Comparison of ENCODE assay signal across 10 mouse cellular contexts in genomic region chr9:37030347-37031213, GRCm38 (mm10).
DNase-seq lines count a peak whose midpoint lies in the region; ATAC-seq and TF ChIP-seq lines count a peak whose summit lies in the region.
"Had no signal": no experiment of that assay in that cellular context is flagged by ENCODE, and none has a peak within 500 bp of the region (broad histone marks: within the 10 kb centered on the region; RNA-seq: fewer than 3 reads in every experiment).

No protein-coding gene starts in this region.

- peak; percentile 80 for DNase-seq in intestine, embryonic 14.5 days (ENCODE audit: low spot score)
- no peak for DNase-seq in spleen, postnatal 4 days (ENCODE audit: low spot score in 2 of 2)
- no peak for DNase-seq in cerebellum, postnatal 14 days
- DNase-seq: kidney, postnatal 10 days had no signal

- H3K4me2 ChIP-seq in intestine, embryonic 14.5 days (ENCODE audit: low read length), result 0 out of 2 replicates have a peak overlapping the region, but pooled peaks have one; percentile 1
- no peak overlapping the region for H3K4me2 ChIP-seq in intestine, postnatal 0 days (replicated peaks; ENCODE audit: low read depth)
- H3K4me2 ChIP-seq in embryonic facial prominence, embryonic 13.5 days, result peak overlapping the region; percentile 1; the same call in 1 of the 2 replicates
- no peak overlapping the region for H3K4me2 ChIP-seq in intestine, embryonic 16.5 days (ENCODE audit: low read depth, low read length)
- H3K4me2 ChIP-seq in neural tube, embryonic 15.5 days, result no peak overlapping the region

- H3K36me3 ChIP-seq in intestine, embryonic 14.5 days (ENCODE audit: control insufficient read depth, insufficient read depth, low read length), result no peaks in the 10 kb centered on the region
- H3K36me3 ChIP-seq in intestine, postnatal 0 days (ENCODE audit: control insufficient read depth, insufficient read depth), result no peaks in the 10 kb centered on the region
- no peaks in the 10 kb centered on the region for H3K36me3 ChIP-seq in embryonic facial prominence, embryonic 13.5 days
- no peaks in the 10 kb centered on the region for H3K36me3 ChIP-seq in intestine, embryonic 16.5 days (ENCODE audit: control insufficient read depth, insufficient read depth, low read length)
- H3K36me3 ChIP-seq in neural tube, embryonic 15.5 days, result no peaks in the 10 kb centered on the region

- H3K4me1 ChIP-seq in intestine, embryonic 14.5 days (replicated peaks; ENCODE audit: control insufficient read depth, insufficient read depth, low read length), result peaks cover 30% of the 10 kb centered on the region
- no peaks in the 10 kb centered on the region for H3K4me1 ChIP-seq in intestine, postnatal 0 days (replicated peaks; ENCODE audit: control insufficient read depth, insufficient read depth, low read length)
- H3K4me1 ChIP-seq in embryonic facial prominence, embryonic 13.5 days, result peaks cover 37% of the 10 kb centered on the region
- peaks cover 15% of the 10 kb centered on the region; the same call in 1 of the 2 replicates for H3K4me1 ChIP-seq in intestine, embryonic 16.5 days (ENCODE audit: control insufficient read depth, insufficient read depth, low read length)
- peaks cover 56% of the 10 kb centered on the region for H3K4me1 ChIP-seq in neural tube, embryonic 15.5 days
- H3K4me1 ChIP-seq: megakaryocyte, embryonic 14.5 days had no signal

- no peak overlapping the region for H3K9ac ChIP-seq in intestine, embryonic 14.5 days (ENCODE audit: low read length)
- no peak overlapping the region for H3K9ac ChIP-seq in intestine, postnatal 0 days (ENCODE audit: low read depth, low read length)
- peak overlapping the region; percentile 36; the same call in 1 of the 2 replicates for H3K9ac ChIP-seq in embryonic facial prominence, embryonic 13.5 days
- H3K9ac ChIP-seq in intestine, embryonic 16.5 days (ENCODE audit: low read depth, low read length), result no peak overlapping the region
- no peak overlapping the region for H3K9ac ChIP-seq in neural tube, embryonic 15.5 days (replicated peaks)

- ATAC-seq in intestine, embryonic 14.5 days (replicated peaks; ENCODE audit: low FRiP score, low TSS enrichment, low read depth), result peak; percentile 85
- ATAC-seq in intestine, postnatal 0 days, result no peak
- ATAC-seq in embryonic facial prominence, embryonic 13.5 days (ENCODE audit: insufficient number of reproducible peaks, insufficient read depth, low FRiP score, low TSS enrichment, low read depth), result peak; percentile 63
- ATAC-seq in intestine, embryonic 16.5 days, result peak; percentile 78
- ATAC-seq in neural tube, embryonic 15.5 days (ENCODE audit: low FRiP score), result peak; percentile 18; the same call in 1 of the 2 replicates
- no peak for ATAC-seq in CD4-positive, CD25-positive, alpha-beta regulatory T cell, adult 4 months

- no peaks in the 10 kb centered on the region for H3K9me3 ChIP-seq in intestine, embryonic 14.5 days (ENCODE audit: control insufficient read depth, low read length)
- no peaks in the 10 kb centered on the region for H3K9me3 ChIP-seq in intestine, postnatal 0 days (ENCODE audit: control insufficient read depth)
- 0 out of 2 replicates have a peak, but pooled peaks cover 3% of the 10 kb centered on the region for H3K9me3 ChIP-seq in embryonic facial prominence, embryonic 13.5 days
- no peaks in the 10 kb centered on the region for H3K9me3 ChIP-seq in intestine, embryonic 16.5 days (ENCODE audit: control insufficient read depth, low read length)
- no peaks in the 10 kb centered on the region for H3K9me3 ChIP-seq in neural tube, embryonic 15.5 days (replicated peaks)
- H3K9me3 ChIP-seq: megakaryocyte, embryonic 14.5 days had no signal

- TF ChIP-seq CTCF in intestine, postnatal 0 days (IDR thresholded peaks at IDR 0.05; ENCODE audit: low read depth), result no peak

- 23% methylated on average over 9 of the region's 9 CpGs for WGBS in intestine, embryonic 14.5 days
- 43% methylated on average over 9 of the region's 9 CpGs for WGBS in intestine, postnatal 0 days
- 17% methylated on average over 9 of the region's 9 CpGs for WGBS in embryonic facial prominence, embryonic 13.5 days
- 36% methylated on average over 9 of the region's 9 CpGs for WGBS in intestine, embryonic 16.5 days
- 30% methylated on average over 9 of the region's 9 CpGs for WGBS in neural tube, embryonic 15.5 days

- no peaks in the 10 kb centered on the region for H3K27me3 ChIP-seq in intestine, embryonic 14.5 days (replicated peaks; ENCODE audit: control insufficient read depth, insufficient read depth, low read length)
- no peaks in the 10 kb centered on the region for H3K27me3 ChIP-seq in intestine, postnatal 0 days (replicated peaks; ENCODE audit: control insufficient read depth, insufficient read depth, low read length)
- H3K27me3 ChIP-seq in embryonic facial prominence, embryonic 13.5 days, result no peaks in the 10 kb centered on the region
- no peaks in the 10 kb centered on the region for H3K27me3 ChIP-seq in intestine, embryonic 16.5 days (replicated peaks; ENCODE audit: control insufficient read depth, insufficient read depth, low read length)
- H3K27me3 ChIP-seq in neural tube, embryonic 15.5 days (replicated peaks), result no peaks in the 10 kb centered on the region

- peak overlapping the region; percentile 80 for H3K27ac ChIP-seq in intestine, embryonic 14.5 days (ENCODE audit: low read depth)
- no peak overlapping the region; the same call in 1 of the 2 replicates for H3K27ac ChIP-seq in intestine, postnatal 0 days (ENCODE audit: low read depth, low read length)
- H3K27ac ChIP-seq in embryonic facial prominence, embryonic 13.5 days, result peak overlapping the region; percentile 73
- H3K27ac ChIP-seq in intestine, embryonic 16.5 days (ENCODE audit: low read length), result peak overlapping the region; percentile 61
- peak overlapping the region; percentile 71 for H3K27ac ChIP-seq in neural tube, embryonic 15.5 days (replicated peaks)

- no peak overlapping the region for H3K4me3 ChIP-seq in intestine, embryonic 14.5 days (ENCODE audit: low read depth, low read length)
- no peak overlapping the region for H3K4me3 ChIP-seq in intestine, postnatal 0 days (ENCODE audit: low read depth, low read length)
- H3K4me3 ChIP-seq in embryonic facial prominence, embryonic 13.5 days, result no peak overlapping the region
- no peak overlapping the region for H3K4me3 ChIP-seq in intestine, embryonic 16.5 days (ENCODE audit: low read length)
- no peak overlapping the region for H3K4me3 ChIP-seq in neural tube, embryonic 15.5 days (replicated peaks)
- H3K4me3 ChIP-seq: megakaryocyte, embryonic 14.5 days had no signal

Comparison
In these comparisons a context has a peak if more than half of its experiments do, and no peak if none do; other contexts are left out.
1. ATAC-seq: peak in intestine, embryonic 14.5 days (single experiment), embryonic facial prominence, embryonic 13.5 days (single experiment), intestine, embryonic 16.5 days (single experiment) and neural tube, embryonic 15.5 days (single experiment); none in intestine, postnatal 0 days (single experiment) and CD4-positive, CD25-positive, alpha-beta regulatory T cell, adult 4 months (single experiment).
2. H3K4me2 ChIP-seq: peak in intestine, embryonic 14.5 days (single experiment) and embryonic facial prominence, embryonic 13.5 days (single experiment); none in intestine, postnatal 0 days (single experiment), intestine, embryonic 16.5 days (single experiment) and neural tube, embryonic 15.5 days (single experiment).